Mouse (Mus musculus): ENCODE measurements around the gene Wtip. TPM values are rescaled to one million over a fixed set of nuclear protein-coding genes. Genes with fewer than 3 reads are reported as not detected.

Wtip gene
- total RNA-seq, 1 experiment: 68.6 TPM

DNA sequence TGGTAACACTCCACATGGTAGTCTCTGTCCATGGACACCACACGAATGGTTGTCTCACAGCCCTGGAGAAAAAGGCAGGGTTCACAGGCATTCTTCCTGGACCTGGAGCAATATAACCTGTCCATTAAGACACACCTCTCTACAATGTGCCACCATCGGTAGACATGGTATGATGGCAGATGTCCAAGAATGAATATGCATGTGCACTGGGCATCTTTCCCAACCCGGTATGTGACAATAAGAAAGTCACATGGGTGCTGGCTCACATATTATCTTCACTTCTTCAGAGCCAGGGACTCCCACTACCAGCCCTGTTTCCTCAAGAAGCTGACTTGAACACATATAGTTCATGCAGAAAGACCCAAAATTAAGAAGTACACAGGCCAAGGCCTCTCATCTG is 16.5 kb downstream of the Wtip start:
- H3K27ac ChIP-seq (ENCODE audit: insufficient read depth, low read depth, low read length, poor library complexity, severe bottlenecking): no peak overlapping the region

DNA sequence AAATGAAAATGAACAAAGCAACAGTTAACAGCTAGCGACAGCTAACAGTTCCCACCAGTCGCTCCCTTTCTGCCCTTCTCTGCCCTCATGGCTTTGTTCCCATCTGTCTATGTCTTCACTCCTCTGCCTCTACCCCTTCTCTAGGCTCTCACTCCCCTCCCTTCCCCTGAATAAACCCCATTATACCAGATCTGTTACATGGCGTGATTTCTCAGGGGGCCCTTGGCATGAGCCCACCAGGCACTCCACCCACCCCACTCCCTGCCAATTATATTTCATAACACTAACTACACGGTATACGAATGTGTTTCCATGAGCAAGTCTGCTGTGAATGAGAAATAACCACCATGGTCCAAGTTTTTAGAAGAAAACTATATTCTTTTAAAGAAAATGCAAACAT is 23.9 kb downstream of the Wtip start:
- in situ Hi-C loops (cut with MboI; ENCODE audit: low sequenced_read_pairs in 2 of 2, unreplicated experiment in 2 of 2): loop anchor here in 1 of 2 experiments (25.0 kb wide), 1 partner anchor 322 kb away; no protein-coding TSS in a partner anchor
- Histone ChIP-seq H3K9me3 (ENCODE audit: control insufficient read depth, insufficient read depth, low read depth, low read length) (no peaks in the 10 kb centered on the region), H3K27ac (ENCODE audit: insufficient read depth, low read depth, low read length, poor library complexity, severe bottlenecking) (no peak overlapping the region), H3K9ac (ENCODE audit: insufficient read depth, low read depth, low read length, poor library complexity, severe bottlenecking) (no peak overlapping the region), H3K36me3 (ENCODE audit: control insufficient read depth, insufficient read depth, low read length, poor library complexity, severe bottlenecking) (peaks cover 9% of the 10 kb centered on the region), H3K4me3 (ENCODE audit: insufficient read depth in 1 of 2, low read depth in 1 of 2, low read length in 2 of 2, poor library complexity in 1 of 2, severe bottlenecking in 1 of 2) (no peak overlapping the region), H3K4me1 (ENCODE audit: control insufficient read depth in 2 of 2, insufficient read depth in 2 of 2, low read length in 2 of 2, poor library complexity in 1 of 2) (no peaks in the 10 kb centered on the region)
- DNase-seq (ENCODE audit: low read depth, low spot score): no peak
- TF ChIP-seq ZC3H11A (IDR thresholded peaks at IDR 0.05; ENCODE audit: borderline replicate concordance, low read depth, low read length): no peak
- TF ChIP-seq CHD2 (IDR thresholded peaks at IDR 0.05; ENCODE audit: low read depth, low read length): no peak
- TF ChIP-seq ZNF384 (IDR thresholded peaks at IDR 0.05; ENCODE audit: low read depth, low read length): no peak
- TF ChIP-seq HCFC1 (IDR thresholded peaks at IDR 0.05; ENCODE audit: borderline replicate concordance, insufficient read depth, low read length): no peak
- TF ChIP-seq MAFK (IDR thresholded peaks at IDR 0.05; ENCODE audit: insufficient read depth, low read depth, low read length): no peak

More for the DNA sequence above, 16.5 kb downstream of the Wtip start:
- TF ChIP-seq MAFK (IDR thresholded peaks at IDR 0.05; ENCODE audit: insufficient read depth, low read depth, low read length) (no peak), ZC3H11A (IDR thresholded peaks at IDR 0.05; ENCODE audit: borderline replicate concordance, low read depth, low read length) (no peak), CHD2 (IDR thresholded peaks at IDR 0.05; ENCODE audit: low read depth, low read length) (no peak), HCFC1 (IDR thresholded peaks at IDR 0.05; ENCODE audit: borderline replicate concordance, insufficient read depth, low read length) (no peak), ZNF384 (IDR thresholded peaks at IDR 0.05; ENCODE audit: low read depth, low read length) (no peak)
- H3K9ac ChIP-seq (ENCODE audit: insufficient read depth, low read depth, low read length, poor library complexity, severe bottlenecking): no peak overlapping the region
- in situ Hi-C loops (cut with MboI; ENCODE audit: low sequenced_read_pairs in 2 of 2, unreplicated experiment in 2 of 2): loop anchor here in 1 of 2 experiments (25.0 kb wide), 1 partner anchor 329 kb away; no protein-coding TSS in a partner anchor
- no peak for DNase-seq (ENCODE audit: low read depth, low spot score)
- peaks cover 0 to 2% of the 10 kb centered on the region in 2 experiments; a peak in 1 of 4 replicates for H3K4me1 ChIP-seq (ENCODE audit: control insufficient read depth in 2 of 2, insufficient read depth in 2 of 2, low read length in 2 of 2, poor library complexity in 1 of 2)
- H3K36me3 ChIP-seq (ENCODE audit: control insufficient read depth, insufficient read depth, low read length, poor library complexity, severe bottlenecking): peaks cover 39% of the 10 kb centered on the region
- no peaks in the 10 kb centered on the region for H3K9me3 ChIP-seq (ENCODE audit: control insufficient read depth, insufficient read depth, low read depth, low read length)
- H3K4me3 ChIP-seq (ENCODE audit: insufficient read depth in 1 of 2, low read depth in 1 of 2, low read length in 2 of 2, poor library complexity in 1 of 2, severe bottlenecking in 1 of 2): no peak overlapping the region

DNA sequence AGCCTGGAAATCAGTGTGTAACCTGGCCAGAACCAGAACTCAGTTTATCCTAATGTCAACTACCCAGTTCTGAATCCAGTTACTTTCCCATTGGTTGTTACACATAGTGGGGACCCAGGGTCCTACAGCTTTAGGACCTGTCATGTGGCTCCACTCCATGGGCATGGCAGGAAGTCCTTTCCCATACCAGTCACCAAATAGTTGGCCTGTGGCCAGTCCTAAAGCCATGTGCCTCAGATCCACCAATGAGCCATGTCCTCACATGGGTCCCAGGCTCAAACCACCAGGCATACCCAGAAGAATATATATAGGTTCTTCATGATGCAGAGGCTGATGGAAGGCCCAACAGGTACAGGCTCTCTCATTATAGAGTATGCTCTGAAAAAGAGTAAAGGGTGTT is 31.8 kb downstream of the Wtip start:
- no peak for DNase-seq (ENCODE audit: low read depth, low spot score)
- Histone ChIP-seq H3K4me1 (ENCODE audit: control insufficient read depth in 2 of 2, insufficient read depth in 2 of 2, low read length in 2 of 2, poor library complexity in 1 of 2) (no peaks in the 10 kb centered on the region), H3K9ac (ENCODE audit: insufficient read depth, low read depth, low read length, poor library complexity, severe bottlenecking) (no peak overlapping the region), H3K4me3 (ENCODE audit: insufficient read depth in 1 of 2, low read depth in 1 of 2, low read length in 2 of 2, poor library complexity in 1 of 2, severe bottlenecking in 1 of 2) (no peak overlapping the region), H3K36me3 (ENCODE audit: control insufficient read depth, insufficient read depth, low read length, poor library complexity, severe bottlenecking) (no peaks in the 10 kb centered on the region), H3K27ac (ENCODE audit: insufficient read depth, low read depth, low read length, poor library complexity, severe bottlenecking) (no peak overlapping the region), H3K9me3 (ENCODE audit: control insufficient read depth, insufficient read depth, low read depth, low read length) (no peaks in the 10 kb centered on the region)
- TF ChIP-seq ZNF384 (IDR thresholded peaks at IDR 0.05; ENCODE audit: low read depth, low read length): no peak
- TF ChIP-seq CHD2 (IDR thresholded peaks at IDR 0.05; ENCODE audit: low read depth, low read length): no peak
- no peak for TF ChIP-seq ZC3H11A (IDR thresholded peaks at IDR 0.05; ENCODE audit: borderline replicate concordance, low read depth, low read length)
- no peak for TF ChIP-seq MAFK (IDR thresholded peaks at IDR 0.05; ENCODE audit: insufficient read depth, low read depth, low read length)
- TF ChIP-seq HCFC1 (IDR thresholded peaks at IDR 0.05; ENCODE audit: borderline replicate concordance, insufficient read depth, low read length): no peak
- in situ Hi-C loops (cut with MboI; ENCODE audit: low sequenced_read_pairs in 2 of 2, unreplicated experiment in 2 of 2): loop anchor here in 1 of 2 experiments (25.0 kb wide), 1 partner anchor 314 kb away; no protein-coding TSS in a partner anchor

DNA sequence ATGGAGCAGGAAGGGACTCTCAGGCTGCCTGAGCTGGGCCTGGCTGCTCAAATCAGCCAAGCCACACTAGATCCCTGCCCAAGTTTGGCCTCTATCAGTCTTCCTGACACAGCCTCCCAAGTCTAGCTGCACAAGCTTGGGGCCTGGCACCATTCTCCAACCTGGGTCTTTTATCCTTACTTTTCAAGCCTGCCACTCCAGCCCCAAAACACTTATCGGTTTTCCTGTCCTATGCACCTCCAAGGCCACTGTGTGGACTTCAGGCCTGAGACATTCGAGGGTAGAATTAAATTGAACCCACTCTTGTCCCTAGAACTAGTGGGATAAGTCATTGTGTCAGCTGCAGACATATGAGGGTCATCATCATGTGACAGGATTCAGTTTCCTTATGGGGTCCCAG is 33.1 kb downstream of the Wtip start:
- Histone ChIP-seq H3K36me3 (ENCODE audit: control insufficient read depth, insufficient read depth, low read length, poor library complexity, severe bottlenecking) (no peaks in the 10 kb centered on the region), H3K27ac (ENCODE audit: insufficient read depth, low read depth, low read length, poor library complexity, severe bottlenecking) (no peak overlapping the region), H3K4me1 (ENCODE audit: control insufficient read depth in 2 of 2, insufficient read depth in 2 of 2, low read length in 2 of 2, poor library complexity in 1 of 2) (no peaks in the 10 kb centered on the region), H3K9ac (ENCODE audit: insufficient read depth, low read depth, low read length, poor library complexity, severe bottlenecking) (no peak overlapping the region), H3K9me3 (ENCODE audit: control insufficient read depth, insufficient read depth, low read depth, low read length) (no peaks in the 10 kb centered on the region), H3K4me3 (ENCODE audit: insufficient read depth in 1 of 2, low read depth in 1 of 2, low read length in 2 of 2, poor library complexity in 1 of 2, severe bottlenecking in 1 of 2) (no peak overlapping the region)
- in situ Hi-C loops (cut with MboI; ENCODE audit: low sequenced_read_pairs in 2 of 2, unreplicated experiment in 2 of 2): loop anchor here in 1 of 2 experiments (25.0 kb wide), 1 partner anchor 313 kb away; no protein-coding TSS in a partner anchor
- TF ChIP-seq MAFK (IDR thresholded peaks at IDR 0.05; ENCODE audit: insufficient read depth, low read depth, low read length) (no peak), HCFC1 (IDR thresholded peaks at IDR 0.05; ENCODE audit: borderline replicate concordance, insufficient read depth, low read length) (no peak), ZC3H11A (IDR thresholded peaks at IDR 0.05; ENCODE audit: borderline replicate concordance, low read depth, low read length) (no peak), ZNF384 (IDR thresholded peaks at IDR 0.05; ENCODE audit: low read depth, low read length) (no peak), CHD2 (IDR thresholded peaks at IDR 0.05; ENCODE audit: low read depth, low read length) (no peak)
- DNase-seq (ENCODE audit: low read depth, low spot score): no peak
